Mouse (Mus musculus): ENCODE data around the gene Ckap4.

Gene Ckap4

DNA sequence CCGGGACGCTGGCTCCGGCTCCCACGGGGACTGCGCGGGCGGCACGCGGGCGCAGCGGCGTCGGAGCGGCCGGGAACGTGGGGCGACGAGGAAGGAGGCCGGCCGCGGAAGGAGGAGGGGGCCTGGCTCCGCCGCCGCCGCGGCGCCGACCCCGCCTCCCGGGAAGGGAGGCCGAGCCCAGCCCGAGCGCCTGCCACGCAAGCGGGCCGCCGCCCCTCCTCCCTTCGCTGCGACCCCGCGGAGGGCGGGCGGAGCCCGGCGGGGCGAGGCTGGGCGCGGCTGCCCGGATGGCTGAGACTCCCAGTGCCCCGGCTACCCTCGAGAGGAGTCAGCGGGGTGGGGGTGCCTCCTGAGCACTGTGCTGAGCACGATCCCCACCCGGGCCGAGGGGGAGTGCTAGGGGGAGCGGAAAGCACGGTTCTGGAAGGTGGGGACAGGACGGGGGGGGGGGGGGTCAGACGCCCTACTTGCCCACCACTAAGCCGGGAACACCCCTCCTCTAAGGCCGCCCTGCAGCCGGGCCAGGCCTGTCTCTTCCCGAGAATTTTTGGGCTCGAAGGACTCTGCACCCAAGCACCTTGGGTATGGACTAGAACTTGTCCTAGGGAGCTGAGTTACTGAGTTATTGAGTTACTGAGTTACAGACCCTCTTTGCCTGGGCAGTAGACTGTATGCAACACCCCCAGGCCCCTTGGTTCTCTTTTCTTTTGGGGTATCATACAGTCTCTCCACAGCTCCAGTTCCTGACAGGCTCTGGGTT is at the start of gene Ckap4:
TSS of gene Ckap4 (minus strand) at position 151 of the 760 bp plus-strand sequence.
- peak; percentile 67 for DNase-seq

DNA sequence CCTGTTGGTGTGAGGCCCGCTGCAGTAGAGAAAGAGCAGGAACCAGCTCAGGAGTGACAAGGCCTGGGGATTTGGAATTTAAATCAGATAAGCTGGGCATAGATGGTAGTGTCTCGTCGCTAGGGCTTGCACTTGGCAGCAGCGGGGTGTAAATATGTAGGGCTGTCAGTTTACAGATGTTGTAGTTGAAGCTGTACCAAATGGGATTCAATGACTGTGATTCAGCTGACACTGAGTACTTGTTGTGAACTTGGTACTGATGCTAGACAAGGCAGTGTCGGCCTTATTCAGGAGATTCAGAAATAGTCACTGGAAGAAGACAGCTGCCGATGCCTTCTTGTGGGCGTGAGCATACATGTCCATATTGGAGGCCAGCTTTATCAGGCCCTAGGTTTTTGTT is 48.4 kb upstream of the Ckap4 start:
- DNase-seq, result no peak

DNA sequence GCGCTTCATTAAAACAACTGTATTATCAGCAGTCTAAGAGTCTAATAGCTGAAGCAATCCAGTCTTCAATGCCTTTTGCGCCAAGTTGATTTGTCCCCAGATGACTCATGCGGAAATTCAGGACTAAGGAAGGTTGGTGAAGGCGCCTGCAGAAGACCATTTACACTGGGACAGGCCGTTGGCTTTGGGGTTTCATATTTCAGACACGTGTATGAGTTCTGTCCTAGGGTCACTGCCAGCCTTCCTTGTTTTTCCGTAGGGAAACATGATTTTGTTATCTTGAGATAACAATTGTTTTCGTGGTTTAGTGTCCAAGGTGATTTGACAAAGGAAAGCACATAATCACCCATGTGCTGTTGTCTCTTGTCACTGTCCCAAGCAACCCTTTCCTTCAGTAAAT is 47.3 kb upstream of the Ckap4 start:
- no peak for DNase-seq

DNA sequence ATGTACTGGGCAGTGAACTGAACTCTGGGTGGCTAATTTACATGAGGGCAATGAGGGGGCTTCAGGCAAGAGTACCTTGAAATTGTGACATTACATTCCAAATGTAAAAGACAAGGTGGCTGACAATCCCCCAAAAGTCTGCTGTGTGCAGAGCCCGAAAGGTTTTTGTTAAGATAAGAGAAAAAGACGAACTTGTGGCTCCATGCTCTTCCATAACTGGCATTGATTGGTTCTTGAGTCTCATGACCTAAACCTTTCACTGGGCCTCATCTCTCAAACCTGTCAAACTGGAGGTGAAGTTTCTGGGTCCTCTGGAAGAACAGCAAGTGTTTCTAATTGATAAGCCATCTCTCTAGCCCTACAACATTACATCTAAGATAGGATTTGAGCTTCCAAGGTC is 45.7 kb upstream of the Ckap4 start:
- no peak for DNase-seq

DNA sequence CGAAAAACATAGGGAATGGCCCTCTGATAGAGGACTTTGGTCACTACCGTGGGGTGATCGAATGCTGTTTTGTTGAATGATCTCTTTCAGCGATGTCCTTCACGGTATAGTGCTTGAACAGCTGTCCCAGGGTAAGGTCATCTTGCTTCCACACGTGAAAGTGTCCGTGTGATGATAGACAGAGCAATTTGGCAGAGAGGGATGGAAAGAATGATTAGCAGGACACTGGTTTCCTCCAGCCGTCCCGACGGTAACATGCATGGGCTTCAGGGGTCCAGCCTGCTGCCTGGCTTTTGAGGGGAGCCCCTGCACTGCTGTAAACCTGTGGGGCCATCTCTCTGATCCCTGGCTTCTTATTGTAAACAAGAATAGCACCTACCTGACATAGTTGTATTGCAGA is 44.9 kb upstream of the Ckap4 start:
- DNase-seq, result no peak

DNA sequence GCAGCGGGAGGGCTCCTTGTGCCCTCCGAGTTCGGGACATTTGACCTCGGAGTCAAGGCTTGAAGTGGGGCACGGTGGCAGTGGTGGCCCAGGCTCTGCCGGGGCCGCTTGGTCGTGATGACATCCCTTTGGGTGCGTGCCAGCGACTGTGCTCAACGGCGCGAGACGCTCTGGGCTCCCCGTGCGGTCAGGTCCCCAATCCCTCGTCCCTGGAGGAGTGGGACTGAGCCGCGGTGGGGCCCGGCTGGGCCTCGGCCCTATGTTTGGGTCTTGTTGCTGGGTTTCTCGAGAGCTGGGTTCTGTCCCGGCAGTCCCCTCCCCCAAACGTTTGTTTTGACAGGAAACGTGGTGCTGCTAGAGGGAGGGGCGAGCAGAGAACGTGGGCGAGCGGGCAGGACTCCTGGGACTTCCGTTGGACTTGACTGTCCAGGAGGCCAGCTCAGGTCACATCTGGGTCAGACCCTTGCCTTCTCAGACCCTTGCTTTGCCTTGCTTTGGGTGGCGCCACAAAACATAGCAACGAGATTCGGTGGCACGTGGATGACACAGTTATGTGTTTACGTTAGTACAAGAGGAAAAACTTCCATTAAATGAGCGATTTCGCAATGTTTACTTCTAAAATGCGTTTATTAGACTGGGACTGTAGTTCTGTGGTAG is 43.3 kb upstream of the Ckap4 start:
- DNase-seq, result peak; percentile 70

DNA sequence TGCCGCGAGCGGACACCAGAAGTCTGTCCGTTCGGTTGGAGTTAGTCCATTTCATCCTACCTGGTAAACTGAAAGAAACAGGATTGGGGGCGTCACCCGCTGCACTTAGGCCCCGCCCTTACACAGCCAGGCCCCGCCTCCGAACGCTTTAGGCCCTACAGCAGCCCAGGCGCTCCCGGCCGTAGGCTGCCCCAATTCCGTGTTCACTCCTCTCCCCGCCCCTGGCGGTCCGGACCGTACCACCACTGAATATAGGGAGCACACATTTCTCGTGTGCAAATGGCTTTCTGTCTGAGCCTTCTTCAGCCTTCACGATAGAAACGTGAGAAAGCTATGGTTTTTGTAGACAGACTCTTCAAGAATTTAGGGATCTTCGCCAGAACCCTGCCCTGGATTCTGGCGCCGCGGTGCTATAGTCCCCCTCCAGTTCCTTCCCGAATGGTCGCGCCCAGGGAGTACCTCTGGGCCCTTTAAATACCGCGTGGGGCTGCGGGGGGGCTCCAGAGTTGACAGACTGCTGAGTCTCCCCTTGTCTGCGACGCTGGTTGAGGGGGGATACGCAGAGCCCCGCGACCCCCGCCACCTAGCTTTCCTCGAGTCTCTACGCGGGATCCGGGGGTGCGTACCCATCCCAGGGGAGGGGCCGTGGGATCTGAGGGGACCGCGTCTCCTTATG is 42.7 kb upstream of the Ckap4 start, which contains the start of gene Tcp11l2:
TSS of gene Tcp11l2 (plus strand) at position 232 of the 676 bp plus-strand sequence.
- DNase-seq, result peak; percentile 94

DNA sequence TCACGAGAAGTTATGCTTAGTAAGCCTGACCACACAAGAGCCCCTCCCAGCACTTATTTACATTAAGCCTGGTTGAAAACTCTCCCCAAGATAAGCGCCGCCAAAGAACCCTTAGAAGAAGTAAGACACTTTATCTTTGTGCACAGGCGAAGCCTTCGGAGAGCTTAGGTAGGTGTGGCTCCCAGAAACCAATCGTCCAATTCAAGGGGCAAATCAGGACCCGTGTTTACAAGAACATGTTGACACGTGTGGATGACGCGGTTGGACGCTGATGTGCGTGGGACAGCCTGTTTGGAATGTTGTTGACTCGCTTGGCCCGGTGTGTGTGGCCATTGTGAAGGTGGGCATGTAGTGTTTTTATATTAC is 42.1 kb upstream of the Ckap4 start:
- peak; percentile 89 for DNase-seq

DNA sequence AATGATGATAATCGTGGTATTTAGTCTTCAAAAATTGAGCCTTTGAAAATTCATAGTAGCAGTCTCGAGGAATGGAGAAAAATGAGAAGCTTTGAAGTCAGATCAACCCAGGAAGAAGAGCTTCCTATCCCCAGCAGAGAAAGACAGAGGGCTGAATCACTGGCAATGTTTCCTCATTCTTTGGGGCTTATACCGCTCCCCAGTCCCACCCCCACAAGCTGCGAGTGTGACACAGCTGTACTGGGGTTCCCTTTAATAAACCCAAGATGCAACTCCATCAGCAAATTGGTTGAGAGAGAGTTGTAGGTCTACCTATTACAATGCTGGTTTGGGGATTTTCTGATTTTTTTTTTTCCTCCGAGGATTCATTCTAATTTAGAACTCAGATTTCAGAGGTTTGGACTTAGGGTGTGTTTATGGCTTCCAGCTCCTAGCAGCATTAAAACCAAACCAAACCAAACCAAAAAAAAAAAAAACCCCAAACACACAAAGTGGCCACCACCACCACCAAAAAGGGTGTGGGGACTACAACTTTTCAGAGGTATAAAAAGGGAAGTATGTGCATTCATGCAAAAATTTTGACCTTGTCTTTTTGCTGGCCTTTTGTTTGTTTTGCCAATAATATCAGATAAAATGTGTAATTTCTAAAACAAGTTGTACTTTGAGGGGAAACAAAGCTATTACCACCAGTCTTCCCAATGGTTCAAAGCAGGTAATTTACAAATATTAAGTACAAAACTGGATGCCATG is 40.0 kb upstream of the Ckap4 start:
- DNase-seq, result no peak

DNA sequence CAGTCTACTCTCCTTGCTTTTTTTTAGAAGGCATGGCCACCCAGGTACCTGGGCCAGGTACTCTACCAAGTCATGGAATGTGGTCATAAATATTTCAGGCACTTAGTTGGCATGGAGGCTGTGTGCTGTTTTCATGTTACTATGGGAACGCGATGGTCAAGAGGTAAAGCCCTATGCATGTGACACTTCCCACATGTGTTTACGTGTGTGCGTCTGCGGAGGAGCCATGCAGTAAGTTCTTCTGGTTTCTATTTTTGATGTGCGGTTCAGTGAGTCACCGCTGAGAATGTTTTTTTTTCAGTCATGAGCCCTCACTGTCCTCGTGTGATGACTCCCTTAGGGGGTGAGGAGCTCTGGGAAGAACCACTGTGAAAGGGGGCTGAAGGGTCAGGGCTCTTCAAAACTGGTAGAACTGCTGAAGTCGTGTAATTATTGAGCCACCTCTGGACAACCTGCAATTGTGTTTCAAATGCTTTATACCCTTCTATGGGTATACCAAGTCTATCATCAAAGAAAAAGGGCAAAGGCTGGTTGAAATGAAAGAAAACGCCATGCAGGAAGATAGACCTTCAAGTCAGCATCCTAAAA is 37.3 kb upstream of the Ckap4 start:
- no peak for DNase-seq

DNA sequence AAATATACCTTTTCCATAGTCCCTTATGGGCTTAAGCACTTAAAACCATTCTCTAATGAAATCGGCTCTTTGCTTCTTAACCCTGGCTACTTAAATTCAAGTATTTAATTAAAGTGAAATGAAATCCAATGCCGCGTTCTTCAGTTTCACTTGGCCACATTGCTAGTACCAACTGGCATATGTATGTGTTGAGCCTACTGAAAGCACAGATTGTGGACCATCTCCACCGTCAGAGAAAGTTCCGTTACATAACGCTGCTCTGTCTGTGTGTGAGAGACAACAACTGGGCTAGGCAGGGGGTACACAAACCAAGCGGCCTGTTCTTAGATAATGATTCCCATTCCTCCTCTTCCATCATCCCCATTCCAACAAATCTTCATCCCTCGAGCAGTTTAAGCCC is 30.6 kb upstream of the Ckap4 start:
- DNase-seq, result no peak

DNA sequence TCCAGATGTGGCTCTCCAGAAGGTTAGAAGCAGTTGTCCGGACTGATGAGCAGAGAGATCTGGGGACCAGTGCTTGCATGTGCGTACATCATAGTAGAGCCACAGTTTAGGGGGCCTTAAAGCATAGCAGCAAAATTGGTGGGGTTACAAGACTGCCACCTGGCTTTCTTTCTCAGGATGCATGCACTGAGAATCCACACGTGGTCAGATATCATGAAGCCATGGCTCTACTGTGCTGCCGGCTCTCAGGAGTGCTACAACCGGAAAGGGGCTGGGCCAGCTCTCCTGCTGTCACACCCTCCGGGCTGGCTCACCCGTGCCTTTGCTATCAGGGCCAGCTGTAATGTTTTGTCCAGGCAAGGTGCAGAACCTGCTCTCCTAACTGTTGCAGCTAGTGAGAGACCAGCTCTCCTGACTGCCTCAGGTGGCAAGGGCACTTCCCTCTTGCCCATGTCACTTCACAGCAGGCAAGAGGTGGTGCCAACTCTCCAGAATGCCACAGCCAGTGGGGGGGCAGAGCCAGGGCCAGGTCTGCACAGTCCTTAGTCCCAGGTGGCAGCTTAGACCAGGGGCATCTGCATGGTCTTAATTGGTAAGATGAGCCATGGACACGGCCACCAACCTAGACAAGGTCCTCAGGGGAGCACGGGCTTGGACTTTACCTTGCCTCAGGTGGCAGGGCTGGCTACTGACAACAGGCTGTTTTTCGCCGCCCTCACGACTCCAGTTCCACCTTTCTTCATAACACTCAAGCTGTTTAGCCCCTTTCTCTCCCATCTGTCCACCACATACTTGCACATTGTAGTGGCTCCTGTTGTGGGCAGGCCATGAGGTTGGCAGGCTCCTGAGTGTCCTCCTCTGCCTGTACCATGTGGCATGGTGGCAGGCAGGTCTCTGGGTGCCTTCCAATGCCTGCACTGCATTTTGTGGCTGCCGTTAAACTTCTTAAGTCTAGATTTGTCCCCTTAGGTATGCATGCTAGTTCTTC is 29.0 kb upstream of the Ckap4 start:
- DNase-seq, result peak; percentile 59

DNA sequence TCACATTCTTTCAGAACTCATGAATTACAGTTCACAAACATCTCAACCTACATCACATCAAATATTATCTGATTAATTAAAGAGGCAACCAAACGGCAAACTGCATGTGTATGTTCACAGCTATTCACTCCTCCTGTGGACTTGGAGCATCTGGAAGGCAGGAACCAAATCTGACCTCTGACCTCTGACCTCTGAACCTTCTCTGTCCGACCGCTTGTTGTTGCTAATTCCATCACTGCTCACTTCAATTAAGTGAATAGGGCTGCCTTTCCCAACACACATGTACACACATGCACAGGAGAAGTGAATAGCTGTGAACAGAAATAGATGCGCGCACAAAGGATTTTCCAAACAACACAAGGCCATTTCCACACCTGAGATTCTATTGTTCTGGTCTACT is 28.3 kb upstream of the Ckap4 start:
- no peak for DNase-seq

DNA sequence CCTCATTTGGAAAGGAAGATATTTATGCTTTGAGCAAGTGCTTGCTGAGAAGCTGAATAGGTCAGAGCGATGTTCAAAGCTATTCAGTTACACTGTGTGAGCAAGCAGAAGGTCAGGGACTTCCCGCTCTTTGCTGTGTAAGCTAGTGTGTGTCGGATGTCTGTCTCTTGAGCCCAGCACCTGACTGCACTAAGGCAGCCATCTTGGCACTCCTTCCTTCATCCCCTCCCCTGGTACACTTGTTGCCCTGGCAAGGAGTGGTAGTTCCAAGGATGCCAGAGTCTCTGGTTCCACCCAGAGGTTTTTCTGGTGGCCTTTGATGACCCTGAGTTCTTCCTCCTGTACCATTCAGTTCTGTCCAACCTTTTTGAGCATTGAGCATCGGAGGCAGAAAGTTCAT is 26.1 kb upstream of the Ckap4 start:
- DNase-seq, result no peak

DNA sequence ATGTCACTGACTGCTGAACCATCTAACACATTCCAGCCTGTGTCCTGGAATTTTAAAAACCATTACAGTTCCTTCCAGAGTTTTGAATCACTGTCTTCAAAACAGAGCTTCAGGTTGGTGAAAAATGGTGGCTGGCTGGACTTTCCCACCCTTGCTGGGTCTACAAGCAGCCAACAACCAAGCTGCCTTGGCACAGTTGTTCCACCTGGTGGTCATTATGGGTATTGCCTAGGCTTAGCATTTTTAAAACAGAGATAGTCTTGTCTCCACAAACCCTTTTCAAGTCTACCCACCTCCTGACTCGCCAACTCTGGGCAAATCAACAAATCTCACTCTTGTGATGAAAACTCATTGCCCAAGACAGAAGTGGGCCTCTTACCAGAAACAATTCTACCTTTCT is 24.6 kb upstream of the Ckap4 start:
- DNase-seq, result no peak

DNA sequence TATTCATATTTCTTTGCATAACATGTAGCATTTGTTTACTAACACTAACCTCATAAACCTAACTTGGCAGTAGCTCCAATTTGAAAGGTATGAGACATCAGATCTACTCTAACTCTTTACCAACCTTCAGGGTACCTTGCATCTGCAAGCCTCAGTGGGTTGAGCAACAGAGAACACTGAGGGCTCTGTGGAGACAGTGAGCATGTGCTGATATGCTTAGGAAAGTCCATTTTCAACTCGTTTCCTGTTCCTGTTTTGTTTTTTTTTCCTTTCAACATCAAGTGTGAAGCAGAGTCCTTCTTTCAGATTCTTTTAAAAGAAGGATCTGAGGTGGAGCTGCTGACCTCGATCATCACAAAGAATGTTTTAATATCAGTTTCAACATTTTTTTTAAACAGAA is 22.3 kb upstream of the Ckap4 start:
- DNase-seq, result no peak

DNA sequence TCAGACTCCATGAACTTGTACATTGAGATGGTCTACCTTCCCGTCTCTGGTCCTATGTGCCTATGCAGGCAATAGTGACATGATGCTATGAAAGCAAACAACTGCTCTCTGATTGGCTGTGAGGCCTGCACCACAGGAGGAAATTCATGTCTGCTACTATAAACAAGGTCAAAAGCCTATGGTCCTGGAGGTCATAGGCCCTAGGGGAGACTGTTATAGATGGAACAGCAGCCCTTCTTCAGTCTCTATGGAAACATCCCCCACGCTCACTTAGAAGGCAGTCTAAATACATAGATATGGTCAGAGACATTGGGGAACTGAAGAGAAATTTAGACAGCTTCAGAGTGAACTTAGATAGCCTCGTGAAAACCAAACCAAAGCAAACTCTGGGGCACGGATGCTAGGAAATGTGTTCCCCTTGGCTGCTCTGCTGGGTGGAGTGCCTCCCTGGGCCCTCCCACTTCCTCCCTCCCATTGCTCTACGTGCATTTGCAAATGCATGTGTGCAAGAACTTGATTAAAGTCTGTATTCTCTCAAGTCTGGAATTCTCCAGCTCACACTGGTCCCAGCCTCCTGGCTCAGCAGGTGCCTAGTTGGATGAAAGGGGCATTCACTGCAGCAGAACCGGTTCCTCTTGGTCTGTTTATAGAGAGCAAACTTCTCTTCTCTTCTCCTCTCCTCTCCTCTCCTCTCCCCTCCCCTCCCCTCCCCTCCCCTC is 20.6 kb upstream of the Ckap4 start:
- DNase-seq, result peak; percentile 18

DNA sequence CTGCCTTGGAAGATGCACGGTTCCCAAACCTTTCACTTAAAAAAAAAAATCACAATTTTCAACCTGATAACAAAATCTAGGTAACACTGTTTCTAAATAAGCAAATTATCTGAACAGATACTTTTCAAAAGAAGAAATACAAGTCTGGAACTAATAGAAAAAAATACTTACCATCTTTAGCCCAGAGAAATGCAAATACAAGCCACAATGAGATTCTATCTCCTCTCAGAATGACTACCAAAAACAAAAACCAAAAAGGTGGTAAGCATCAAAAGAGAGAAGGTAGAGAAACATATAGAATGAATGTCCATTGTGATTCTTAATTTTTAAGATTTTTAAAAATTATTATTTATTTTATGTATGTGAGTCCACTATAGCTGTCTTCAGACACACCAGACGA is 18.6 kb upstream of the Ckap4 start:
- no peak for DNase-seq

DNA sequence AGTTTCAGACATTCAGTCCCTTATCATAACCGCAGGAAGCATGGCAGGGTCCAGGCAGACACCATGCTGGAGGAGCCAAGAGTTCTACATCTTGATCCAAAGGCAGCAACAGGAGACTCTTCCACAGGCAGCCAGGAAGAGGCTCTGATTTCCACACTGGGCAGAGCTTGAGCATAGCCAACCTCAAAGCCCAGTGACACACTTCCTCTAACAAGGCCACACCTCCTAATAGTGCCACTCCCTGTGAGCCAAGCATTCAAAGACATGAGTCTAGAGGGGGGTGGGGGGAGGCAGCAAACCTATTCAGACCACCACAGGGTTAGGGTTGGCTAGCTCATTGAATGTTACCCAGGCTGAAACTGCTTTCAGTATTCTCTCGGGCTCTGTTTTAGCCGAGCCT is 18.0 kb upstream of the Ckap4 start:
- no peak for DNase-seq

DNA sequence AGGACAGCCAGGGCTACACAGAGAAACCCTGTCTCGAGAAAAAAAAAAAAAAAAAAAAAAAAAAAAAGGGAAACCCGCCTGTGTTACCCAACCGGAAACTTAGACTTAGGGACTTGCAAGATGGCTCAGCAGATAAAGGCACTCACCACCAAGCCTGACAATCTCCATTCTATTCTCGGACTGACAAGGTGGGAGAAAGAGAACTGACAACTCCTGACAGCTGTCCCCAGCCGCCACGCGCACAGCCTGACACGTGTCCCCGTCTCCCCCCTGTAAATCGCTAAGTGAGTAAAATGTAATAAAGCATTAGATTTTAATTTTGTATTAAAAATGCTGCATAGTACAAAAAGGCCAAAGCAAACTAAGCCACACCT is 16.0 kb upstream of the Ckap4 start:
- DNase-seq, result no peak
